In genomic region chr8:120436491-120437030, GRCm38 (mm10) we compare ENCODE assay signal across 11 mouse cellular contexts.
A peak's percentile ranks its signal among the peaks of the same experiment; 100 is the strongest.
DNase-seq lines count a peak whose midpoint lies in the region; ATAC-seq and TF ChIP-seq lines count a peak whose summit lies in the region.
"Had no signal": no experiment of that assay in that cellular context is flagged by ENCODE, and none has a peak within 500 bp of the region (broad histone marks: within the 10 kb centered on the region; RNA-seq: fewer than 3 reads in every experiment).

No protein-coding gene starts in this region.

- peaks cover 8% of the 10 kb centered on the region; the same call in 1 of the 2 replicates for H3K9me3 ChIP-seq in midbrain, embryonic 10.5 days (replicated peaks)
- H3K9me3 ChIP-seq in midbrain, embryonic 15.5 days: no peaks in the 10 kb centered on the region

- no peak overlapping the region for H3K9ac ChIP-seq in midbrain, embryonic 15.5 days
- H3K9ac ChIP-seq: hindbrain, embryonic 14.5 days; liver, embryonic 15.5 days had no signal

- TF ChIP-seq POLR2A in brain, embryonic 14.5 days (IDR thresholded peaks at IDR 0.05; ENCODE audit: borderline replicate concordance, extremely low read depth, insufficient read depth, insufficient read length, poor library complexity, severe bottlenecking): no peak
- TF ChIP-seq POLR2A in myocyte (IDR thresholded peaks at IDR 0.05; ENCODE audit: insufficient read length, low read depth): no peak

- no peak for TF ChIP-seq CTCF in brain, embryonic 14.5 days (IDR thresholded peaks at IDR 0.05; ENCODE audit: borderline replicate concordance, extremely low read depth, insufficient read depth, insufficient read length)

- peaks cover 79% of the 10 kb centered on the region for H3K4me1 ChIP-seq in midbrain, embryonic 10.5 days
- H3K4me1 ChIP-seq in midbrain, embryonic 15.5 days: peaks cover 44% of the 10 kb centered on the region

- DNase-seq in gastrocnemius, adult 8-10 months (ENCODE audit: low spot score in 2 of 2): peak; percentile 40 to 58
- DNase-seq in gastrocnemius, postnatal 10 days: no peak
- no peak for DNase-seq in midbrain, embryonic 10.5 days (ENCODE audit: low spot score)
- DNase-seq in brain, embryonic 14.5 days (ENCODE audit: low read depth): peak; percentile 44
- DNase-seq in testis, postnatal 10 days (ENCODE audit: low spot score): no peak
- DNase-seq in frontal cortex, postnatal 14 days (ENCODE audit: low spot score in 2 of 2): no peak
- DNase-seq: cerebellum, postnatal 14 days had no signal

- no peak overlapping the region for H3K4me2 ChIP-seq in midbrain, embryonic 15.5 days
- H3K4me2 ChIP-seq in myocyte (ENCODE audit: low read depth): peak overlapping the region; percentile 25
- H3K4me2 ChIP-seq: hindbrain, embryonic 14.5 days; liver, embryonic 15.5 days had no signal

- ATAC-seq in midbrain, embryonic 15.5 days (replicated peaks): no peak

- H3K79me2 ChIP-seq in myocyte (ENCODE audit: control insufficient read depth, insufficient read depth): no peaks in the 10 kb centered on the region

- peaks cover 85% of the 10 kb centered on the region for H3K27me3 ChIP-seq in midbrain, embryonic 10.5 days (ENCODE audit: low read depth, poor library complexity, severe bottlenecking)
- H3K27me3 ChIP-seq in midbrain, embryonic 15.5 days (replicated peaks): no peaks in the 10 kb centered on the region
- no peaks in the 10 kb centered on the region for H3K27me3 ChIP-seq in myocyte (ENCODE audit: control insufficient read depth, insufficient read depth, insufficient read length)

- no peak overlapping the region for H3K4me3 ChIP-seq in midbrain, embryonic 10.5 days
- H3K4me3 ChIP-seq in midbrain, embryonic 15.5 days: no peak overlapping the region
- H3K4me3 ChIP-seq in myocyte: no peak overlapping the region
- H3K4me3 ChIP-seq: liver, embryonic 15.5 days had no signal

- H3ac ChIP-seq in myocyte (ENCODE audit: control insufficient read depth, insufficient read length): no peak overlapping the region

- 39% methylated on average over 5 of the region's 5 CpGs for WGBS in midbrain, embryonic 10.5 days
- 51% methylated on average over 5 of the region's 5 CpGs for WGBS in midbrain, embryonic 15.5 days

- H3K27ac ChIP-seq in midbrain, embryonic 10.5 days (replicated peaks): 0 out of 2 replicates have a peak overlapping the region, but pooled peaks have one; percentile 33
- H3K27ac ChIP-seq in midbrain, embryonic 15.5 days: no peak overlapping the region
- H3K27ac ChIP-seq: hindbrain, embryonic 14.5 days; liver, embryonic 15.5 days had no signal

- H3K36me3 ChIP-seq in midbrain, embryonic 10.5 days: no peaks in the 10 kb centered on the region
- H3K36me3 ChIP-seq in midbrain, embryonic 15.5 days (replicated peaks): no peaks in the 10 kb centered on the region
- no peaks in the 10 kb centered on the region for H3K36me3 ChIP-seq in myocyte (ENCODE audit: control insufficient read depth, insufficient read depth)
- H3K36me3 ChIP-seq: liver, embryonic 15.5 days had no signal

TF ChIP-seq in myocyte, 11 proteins besides CTCF, POLR2A, EP300 and RAD21:
- peak; percentile 45 to 79 (median 79) for TF ChIP-seq MYOD1 (IDR thresholded peaks at IDR 0.05; ENCODE audit: control insufficient read depth in 1 of 3, insufficient read length in 2 of 3, low read depth in 2 of 3)
- TF ChIP-seq TCF3 (IDR thresholded peaks at IDR 0.05; ENCODE audit: insufficient read length, low read depth): peak; percentile 37
- peak; percentile 57 for TF ChIP-seq TCF12 (IDR thresholded peaks at IDR 0.05; ENCODE audit: insufficient read depth, poor library complexity, severe bottlenecking)
- TF ChIP-seq MYOG (IDR thresholded peaks at IDR 0.05; ENCODE audit: control insufficient read depth in 1 of 3, insufficient read depth in 1 of 3, insufficient read length in 2 of 3, low read depth in 2 of 3): peak; percentile 36 to 84 (median 79)
- TF ChIP-seq REST (IDR thresholded peaks at IDR 0.05; ENCODE audit: insufficient read depth, insufficient read length): no peak
- TF ChIP-seq POLR2AphosphoS2 (IDR thresholded peaks at IDR 0.05; ENCODE audit: insufficient read length, low read depth): no peak
- no peak for TF ChIP-seq USF1 (IDR thresholded peaks at IDR 0.05; ENCODE audit: low read depth)
- TF ChIP-seq CEBPB (IDR thresholded peaks at IDR 0.05; ENCODE audit: insufficient read depth, poor library complexity, severe bottlenecking): no peak

Comparison
In these comparisons a context has a peak if more than half of its experiments do, and no peak if none do; other contexts are left out.
1. DNase-seq: peak in gastrocnemius, adult 8-10 months (2 of 2) and brain, embryonic 14.5 days (single experiment); none in gastrocnemius, postnatal 10 days (single experiment), midbrain, embryonic 10.5 days (single experiment), testis, postnatal 10 days (single experiment) and frontal cortex, postnatal 14 days (0 of 2).